Mouse (Mus musculus): ENCODE results near the gene Gpr107.

Gpr107 gene

DNA sequence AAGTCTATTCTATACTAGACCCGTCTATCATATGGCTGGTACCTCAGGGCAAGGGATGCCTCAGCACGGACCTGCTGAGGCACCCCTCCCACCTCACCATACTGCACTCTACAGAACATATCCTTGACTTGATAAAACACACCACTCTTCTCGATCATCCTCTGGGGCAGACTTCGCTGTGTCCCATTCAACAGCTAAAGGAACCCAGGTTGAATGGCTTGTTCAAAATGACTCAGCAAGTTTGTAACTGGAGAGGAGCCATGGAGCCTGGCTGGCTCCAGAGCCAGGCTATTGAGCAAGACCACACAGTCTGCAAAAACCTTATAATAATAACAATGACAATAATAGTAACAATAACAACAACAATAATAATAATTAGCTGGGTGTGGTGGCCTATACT, 24.2 kb upstream of the Gpr107 start:
- DNase-seq = no peak

DNA sequence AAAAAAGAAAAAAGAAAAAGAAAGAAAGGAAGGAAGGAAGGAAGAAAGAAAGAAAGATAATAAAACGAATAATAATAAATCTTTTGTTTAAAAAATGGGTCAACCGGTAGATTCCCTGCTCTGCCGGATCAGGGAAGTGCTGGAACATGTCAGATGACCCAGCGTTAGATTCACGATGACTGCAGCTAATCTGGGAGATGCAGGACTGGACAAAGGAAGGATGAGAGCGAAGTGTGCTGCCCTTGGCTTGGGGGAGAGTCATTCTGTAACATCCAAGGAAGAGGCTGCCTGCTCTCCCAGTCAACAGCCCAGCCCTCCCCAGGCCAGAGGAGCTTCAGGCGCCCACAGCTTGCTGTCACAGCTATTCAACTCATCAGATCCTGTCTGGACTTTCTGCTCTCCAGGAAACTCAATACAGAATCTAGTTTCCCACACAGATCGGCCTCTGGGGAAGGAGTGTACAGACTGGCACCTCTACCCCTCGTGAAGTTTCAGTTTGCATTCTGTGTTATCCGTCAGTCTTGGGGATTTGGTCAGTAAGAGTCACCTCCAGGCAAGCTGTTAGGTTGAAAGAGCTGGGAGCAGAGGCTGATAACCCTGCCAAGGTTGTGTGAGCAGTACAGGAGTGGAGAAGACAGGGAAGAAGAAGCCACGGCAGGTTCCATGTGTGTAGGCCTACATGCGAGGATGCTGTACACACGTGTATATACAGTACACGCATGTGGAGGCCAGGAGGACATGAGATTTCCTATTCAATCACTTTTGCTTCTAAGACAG, 22.2 kb upstream of the Gpr107 start:
- DNase-seq = peak; percentile 55

DNA sequence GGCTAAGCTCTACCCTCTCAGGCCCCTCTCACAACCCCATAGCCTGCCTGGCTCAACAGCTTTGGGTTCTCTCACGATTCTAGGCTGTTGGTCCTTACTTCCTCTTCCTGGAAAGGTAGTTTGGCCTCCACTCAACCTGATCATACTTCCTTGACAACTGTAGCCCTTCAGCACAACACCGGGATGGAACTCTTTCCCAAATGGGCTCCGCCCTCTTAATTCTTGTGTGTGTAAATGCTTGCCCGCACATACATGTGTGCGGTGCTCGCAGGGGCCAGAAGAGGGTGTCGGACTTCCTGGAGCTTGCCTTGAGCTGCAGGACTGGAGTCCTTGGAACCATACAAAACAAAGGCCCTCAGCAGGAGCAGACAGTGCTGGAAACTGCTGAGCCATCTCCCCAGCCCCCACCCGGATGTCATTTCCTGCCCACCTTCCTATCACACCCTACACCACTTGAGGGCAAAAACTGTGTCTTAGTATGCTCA, 21.3 kb upstream of the Gpr107 start:
- DNase-seq = peak; percentile 31

DNA sequence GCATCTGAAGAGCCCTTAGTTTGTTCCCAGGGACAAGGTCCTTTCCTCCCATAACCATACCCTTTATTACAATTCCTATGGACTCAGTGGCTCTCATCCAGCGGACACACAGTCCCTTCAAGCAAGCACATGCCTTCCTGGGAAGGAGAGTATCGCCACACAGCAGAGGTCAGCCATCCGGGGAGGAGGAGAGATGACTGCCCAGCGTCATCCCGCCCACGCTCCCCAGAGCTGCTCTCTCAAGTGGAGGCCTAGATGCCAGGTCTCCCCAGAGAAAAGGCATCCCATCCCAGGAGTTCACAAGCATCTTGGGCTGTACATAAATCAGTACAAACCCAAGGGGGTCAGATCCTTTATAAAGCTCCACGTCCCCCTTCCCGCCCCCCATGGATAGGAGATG, 19.4 kb upstream of the Gpr107 start:
- DNase-seq = no peak

DNA sequence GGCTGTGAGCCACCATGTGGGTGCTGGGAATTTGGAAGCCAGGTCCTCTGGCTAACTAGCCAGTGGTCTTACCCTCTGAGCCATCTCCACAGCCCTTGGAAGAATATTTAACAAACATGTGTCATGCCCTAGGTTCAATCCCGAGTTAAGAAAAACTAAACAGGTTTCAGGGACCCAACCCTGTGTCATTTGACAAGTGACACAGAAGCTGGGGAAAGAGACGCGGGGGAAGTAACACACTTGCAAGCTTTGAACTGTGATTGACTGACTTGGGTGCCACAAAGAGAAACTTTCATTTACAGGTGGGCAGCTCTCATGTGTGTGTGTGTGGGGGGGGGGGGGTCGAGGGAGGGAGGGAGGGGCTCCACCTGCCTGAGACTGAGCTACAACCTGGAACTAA, 18.1 kb upstream of the Gpr107 start:
- no peak for DNase-seq

DNA sequence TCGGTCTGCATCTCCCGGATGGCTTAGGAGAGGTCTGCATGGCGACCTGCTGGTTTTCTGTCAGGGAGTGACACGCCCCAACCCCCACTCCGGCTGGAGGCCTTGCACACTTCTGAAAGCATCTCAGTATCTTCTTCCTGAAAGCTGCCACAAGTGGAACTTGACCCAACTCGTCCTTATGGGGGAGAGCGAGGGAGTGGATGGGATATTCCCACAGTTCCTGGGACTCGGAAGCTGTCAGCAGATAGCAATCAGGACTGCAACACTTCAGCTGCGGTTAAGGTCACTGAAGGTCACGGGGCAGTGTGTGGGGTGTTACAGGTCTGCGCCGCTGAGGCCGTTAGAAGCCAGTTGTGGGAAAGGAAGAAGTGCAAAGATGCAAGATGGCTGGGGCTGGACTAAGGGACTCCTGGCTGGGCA, 16.6 kb upstream of the Gpr107 start:
- DNase-seq = no peak

DNA sequence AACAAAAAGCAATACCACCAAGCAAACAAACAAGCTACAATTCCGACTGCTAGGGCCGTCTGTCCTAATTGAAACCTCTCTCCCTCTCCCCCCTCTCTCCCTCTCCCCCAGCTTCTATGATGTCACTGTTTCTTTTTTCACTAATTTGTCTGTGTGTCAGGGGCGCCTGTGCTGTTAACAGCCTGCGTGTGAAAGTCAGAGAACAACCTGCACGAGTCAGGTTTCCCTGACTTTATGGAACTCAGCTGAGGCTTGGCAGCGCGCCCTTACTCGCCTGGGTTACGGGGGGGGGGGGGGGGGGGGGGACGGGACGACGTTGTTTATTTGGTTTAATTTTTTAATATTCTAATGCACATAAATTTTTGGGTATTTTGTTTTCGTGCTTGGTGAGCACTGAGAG, 15.8 kb upstream of the Gpr107 start:
- DNase-seq = no peak

DNA sequence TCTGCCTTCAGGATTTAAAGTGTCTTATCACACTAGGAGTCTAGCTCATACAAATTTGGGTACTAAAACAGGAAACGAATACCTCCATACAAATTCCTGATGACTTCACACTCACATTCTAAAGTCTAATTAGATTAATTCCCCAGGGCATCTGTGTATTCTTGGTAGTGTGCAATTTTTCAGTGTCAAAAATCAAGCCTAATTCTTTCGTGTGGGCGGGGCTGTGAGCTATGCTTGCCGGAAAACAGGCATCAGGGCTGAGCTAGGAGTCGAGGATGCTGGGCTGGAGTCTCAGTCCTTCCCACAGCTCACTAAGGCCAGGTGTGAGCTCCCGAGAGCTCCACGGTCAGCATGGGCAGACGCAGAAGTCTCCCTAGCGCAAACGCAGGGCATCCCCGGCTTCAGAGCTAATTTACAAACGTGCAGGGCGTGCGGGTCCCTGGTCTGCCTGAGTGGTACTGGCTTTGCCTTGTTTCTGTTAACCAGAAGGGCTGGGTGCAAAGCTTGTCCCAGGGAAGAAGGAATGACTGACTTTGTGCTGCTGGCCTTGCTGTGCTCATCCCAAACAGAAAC, 15.0 kb upstream of the Gpr107 start:
- DNase-seq = no peak

DNA sequence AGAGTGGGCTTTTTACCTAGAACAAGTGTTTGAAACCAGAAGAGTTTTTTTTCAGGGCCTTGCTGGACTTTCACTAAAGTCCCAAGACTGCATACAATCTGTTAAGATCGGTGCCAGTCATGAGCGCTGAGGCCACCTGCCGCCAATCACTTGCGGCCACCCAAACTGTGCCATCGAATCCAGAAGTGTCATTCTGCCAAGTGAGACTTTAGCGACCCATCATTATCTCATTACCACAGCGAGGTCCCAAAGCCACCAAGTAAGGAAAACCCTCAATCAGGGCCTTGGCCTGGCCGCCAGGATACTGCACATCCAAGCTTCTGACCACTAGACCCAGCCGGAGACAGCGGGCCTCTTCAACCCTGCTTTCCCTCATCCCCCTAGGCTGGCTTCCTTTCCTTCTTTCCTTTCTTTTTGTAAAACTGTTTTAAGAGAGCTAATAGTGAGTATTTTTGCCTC, 12.9 kb upstream of the Gpr107 start:
- no peak for DNase-seq

DNA sequence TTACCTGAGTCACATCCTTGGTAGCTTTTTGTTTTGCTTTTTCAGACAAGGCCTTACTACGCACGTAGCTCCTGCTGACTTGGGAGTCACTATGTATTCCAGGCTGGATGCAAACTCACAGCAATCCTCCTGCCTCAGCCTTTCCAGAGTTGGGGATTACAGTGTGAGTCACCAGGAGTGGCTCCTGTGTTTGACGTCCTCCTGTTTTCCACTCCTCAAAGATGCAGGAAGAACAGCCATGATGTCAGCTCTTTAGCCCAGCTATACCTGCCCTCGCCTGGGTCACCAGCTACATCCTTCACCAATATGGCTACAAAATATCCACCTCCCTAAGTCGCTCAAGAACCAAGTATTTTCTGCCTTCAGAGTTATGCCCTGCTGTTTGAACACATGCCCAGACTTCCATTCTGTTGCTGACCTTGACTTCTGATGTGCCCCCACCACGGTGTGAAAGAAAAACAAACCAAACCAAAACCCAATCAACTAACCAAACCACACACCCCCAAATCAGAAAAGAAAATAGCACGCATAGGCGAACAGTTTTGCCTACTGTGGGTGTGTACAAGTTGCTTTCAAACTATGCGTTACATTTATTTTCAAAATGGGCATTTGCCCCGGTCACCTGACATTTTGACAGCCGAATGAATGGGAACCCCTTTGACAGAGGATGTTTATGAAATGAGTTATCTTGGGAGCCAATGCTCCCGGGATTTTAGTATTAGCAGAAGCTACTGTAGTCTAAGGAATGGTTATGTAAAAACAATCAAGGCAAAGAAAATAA, 11.9 kb upstream of the Gpr107 start:
- no peak for DNase-seq

DNA sequence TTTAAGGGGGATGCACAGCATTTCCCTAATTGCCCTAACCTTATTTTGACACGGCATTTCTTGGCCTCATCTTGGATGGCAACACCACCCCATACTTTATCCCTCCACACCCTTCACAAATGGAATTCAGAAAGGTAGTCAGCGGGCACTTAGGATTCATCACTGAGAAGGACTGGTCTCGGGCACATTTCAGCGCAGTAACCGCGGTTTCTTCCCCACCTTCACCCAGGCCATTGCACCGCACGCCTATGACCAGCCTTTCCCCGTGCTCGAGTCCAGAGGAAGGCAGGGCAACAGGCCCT, 11.4 kb upstream of the Gpr107 start:
- no peak for DNase-seq

DNA sequence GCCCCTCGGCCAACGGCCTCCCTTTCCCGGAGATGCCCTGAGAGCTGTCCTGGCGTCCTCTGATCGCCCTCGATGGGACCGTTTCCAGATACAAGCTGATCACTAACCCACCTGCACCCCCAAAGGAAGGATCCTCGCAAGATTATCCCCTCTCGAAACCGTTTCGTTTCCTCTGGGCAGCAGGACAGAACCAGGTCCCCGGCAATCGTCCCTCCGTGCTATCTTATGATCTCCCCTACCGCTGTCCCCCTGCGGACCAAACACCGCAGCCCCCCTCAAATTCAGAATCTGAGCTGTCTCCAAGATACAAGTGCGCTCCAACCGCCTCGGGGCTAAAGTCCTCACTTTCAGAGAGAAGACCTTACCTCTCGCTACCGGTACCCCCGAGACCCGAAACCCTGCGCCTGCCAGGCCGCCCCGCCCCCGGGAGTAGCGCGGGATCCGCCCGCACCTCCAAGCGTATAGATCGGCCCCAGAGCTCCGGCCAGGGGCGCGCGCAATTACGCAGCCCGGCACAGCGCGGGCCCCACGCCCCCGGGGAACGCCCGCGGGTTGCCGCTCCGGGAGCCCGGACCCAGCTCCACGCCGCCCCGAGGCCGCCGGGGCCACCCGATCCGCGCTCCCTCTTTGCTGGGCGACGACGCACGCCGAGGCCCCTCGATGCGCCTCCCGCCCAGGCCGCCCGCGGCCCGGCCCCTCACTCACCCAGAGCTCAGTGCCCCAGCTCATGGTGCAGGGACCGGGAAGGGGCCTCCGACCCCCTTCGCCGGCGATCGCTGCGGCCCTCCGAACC, 10.8 kb upstream of the Gpr107 start:
- DNase-seq = peak; percentile 59

DNA sequence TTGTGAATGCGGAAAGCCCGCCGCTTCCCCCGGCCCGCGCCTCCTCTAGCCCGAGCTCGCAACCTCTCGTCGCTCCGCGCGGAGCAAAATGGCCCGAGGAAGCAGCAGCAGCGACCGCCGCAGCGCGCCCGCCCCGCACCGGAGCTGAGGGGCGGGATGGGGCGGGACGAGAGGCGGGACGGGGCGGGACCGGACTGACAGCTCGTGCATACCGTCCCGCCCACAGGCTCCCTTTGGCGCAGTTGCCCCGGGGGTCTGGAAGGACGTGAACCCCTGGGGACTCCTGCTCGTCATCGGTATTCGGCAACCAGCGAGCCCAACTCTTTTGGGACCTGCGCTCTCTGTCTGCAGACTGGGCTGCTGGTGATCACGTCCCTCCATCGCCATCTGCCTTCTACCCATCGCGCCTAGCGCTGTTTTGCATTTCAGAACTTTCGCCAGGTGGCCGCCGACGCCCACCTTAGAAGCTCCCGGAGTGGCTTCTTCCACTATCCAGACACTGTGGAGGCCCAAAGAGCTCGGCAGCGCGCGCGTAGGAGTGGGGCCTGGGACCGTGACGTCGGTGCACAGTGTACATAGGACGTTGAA, 10.2 kb upstream of the Gpr107 start, which contains the start of gene Fnbp1:
Fnbp1 (minus strand) TSS at position 142 of the 588 bp plus-strand sequence.
- DNase-seq = peak; percentile 90

DNA sequence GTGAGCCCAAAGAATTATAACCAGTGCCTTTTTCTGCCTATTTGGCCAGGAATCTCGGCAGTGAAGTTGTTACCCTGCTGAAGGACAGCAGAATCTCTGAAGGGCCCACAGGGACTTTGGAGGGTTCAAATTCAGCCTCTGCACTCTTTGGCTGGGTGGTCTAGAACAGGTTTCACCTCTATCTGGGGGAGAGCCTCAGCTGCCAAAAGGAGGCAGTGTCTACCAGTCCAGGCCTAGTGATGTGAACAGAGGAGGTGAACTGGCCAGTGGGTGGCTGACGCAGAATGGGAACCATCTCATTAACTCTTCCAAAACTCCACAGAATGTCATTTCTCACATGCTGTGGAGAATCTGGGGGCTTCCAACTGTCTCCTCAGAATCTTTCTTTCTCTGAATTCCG, 9.6 kb upstream of the Gpr107 start:
- DNase-seq = no peak

DNA sequence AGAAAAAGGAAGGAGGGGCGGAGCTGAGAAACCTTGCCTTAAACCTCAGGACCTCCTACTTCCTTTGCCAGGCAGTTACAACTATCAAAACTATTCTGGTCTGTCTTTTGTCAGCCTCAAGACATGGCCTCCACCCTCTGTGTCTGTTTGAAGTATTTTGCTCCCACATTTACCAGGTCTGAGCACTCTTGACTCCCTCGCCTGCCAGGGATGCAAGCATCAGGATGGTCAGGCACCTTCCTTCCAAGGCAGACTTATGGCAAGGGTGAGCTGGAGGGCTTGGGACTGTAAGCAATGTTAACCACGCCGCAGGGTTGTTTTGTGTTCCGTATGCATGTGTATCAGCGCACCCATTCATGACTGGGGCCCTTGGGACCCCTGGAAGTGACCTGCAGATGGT, 8.8 kb upstream of the Gpr107 start:
- no peak for DNase-seq

DNA sequence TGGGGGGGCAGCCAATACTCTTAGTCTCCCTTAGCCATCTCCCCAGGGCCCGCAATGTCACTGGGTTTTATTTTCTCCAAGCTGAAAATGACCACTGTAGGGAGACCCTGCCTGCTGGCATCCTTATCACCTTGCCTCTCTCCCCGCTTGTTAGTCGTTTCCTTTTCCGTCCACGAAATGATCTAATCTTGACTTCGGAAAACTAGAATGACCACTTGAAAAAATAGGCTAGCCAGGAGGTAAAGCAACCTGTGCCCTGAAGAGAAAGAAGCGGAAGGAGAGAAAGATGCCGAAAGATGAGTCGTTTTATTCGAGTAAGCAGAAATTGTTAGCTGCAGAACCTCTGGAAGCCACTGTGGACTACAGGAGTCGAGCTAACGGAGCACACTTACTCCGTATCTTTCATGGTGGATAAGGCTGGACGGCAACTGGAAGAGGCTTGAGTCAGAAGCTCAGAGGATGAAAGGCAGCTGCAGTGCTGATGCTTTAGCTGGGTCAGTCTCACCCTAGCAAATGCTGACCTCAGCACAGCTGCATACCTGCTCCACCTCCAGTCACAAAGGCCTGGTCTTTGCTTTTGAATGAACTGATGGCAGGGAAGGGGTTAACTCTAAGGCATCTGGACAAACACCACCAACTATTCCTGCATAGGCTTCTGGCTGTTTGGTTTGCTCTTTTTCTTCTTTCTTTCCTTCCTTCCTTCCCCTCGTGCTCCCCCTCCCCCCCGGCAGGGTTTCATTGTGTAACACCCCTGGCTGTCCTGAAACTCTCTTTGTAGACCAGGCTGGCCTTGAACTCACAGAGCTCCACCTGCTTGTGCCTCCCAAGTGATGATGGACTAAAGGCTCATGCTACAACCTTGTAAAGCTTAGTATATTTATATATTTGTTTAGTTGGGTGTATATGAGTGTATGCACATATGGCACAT, 8.1 kb upstream of the Gpr107 start:
- DNase-seq = no peak

DNA sequence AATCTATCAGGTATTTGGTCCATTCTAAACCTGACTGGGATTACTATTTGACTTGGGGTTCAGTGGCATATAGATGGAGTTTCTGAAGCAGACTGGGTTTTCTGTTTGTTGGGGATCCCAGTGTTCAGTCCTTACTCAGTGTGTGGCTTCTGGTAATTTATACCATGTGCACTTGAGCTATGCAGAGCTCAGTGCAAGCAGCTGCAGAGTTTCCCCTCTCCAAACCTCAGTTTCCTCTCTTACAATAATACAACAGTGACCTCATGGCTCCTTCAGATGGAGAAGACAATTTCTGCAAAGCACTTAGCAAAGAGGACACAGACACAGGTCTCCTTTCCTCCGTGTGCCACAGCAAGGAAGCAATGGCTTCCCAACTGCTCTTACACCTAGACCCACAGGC, 7.2 kb upstream of the Gpr107 start:
- no peak for DNase-seq

DNA sequence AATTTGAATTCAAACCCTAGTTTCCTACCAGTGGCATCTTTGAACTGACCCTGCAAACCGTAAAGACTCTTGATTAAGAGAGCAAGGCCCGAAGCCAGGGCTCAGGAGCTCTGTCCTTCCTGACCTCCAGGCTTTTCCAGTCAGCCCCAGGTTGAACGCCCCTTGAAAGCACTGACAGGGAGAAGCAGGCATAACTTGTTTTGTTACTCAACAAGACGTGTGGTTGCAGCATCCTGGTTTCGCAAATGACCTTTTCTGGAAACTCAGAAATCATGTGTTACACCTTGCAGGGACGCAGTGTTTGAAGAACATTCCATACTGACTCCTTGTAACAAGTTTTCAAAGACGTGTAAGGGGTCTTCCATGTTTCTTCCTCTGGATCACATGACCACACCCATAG, 5.1 kb upstream of the Gpr107 start:
- DNase-seq = no peak

DNA sequence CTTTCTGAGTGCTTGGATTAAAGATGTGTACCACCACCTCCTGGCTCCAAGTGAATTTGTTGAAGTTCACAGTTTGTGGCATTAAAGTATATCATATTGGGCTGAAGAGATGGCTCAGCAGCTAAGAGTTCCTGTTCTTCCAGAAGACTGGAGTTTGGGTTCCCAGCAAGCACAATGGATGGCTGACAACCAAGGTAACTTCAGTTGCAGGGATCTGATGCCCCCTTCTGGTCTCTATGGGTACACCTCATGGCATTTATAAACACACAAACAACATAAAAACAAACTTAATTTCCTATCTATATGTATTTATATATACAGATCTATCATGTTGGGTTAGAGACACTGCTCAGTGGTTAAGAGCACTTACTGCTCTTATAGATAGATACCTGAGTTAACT, 1.4 kb upstream of the Gpr107 start:
- no peak for DNase-seq

DNA sequence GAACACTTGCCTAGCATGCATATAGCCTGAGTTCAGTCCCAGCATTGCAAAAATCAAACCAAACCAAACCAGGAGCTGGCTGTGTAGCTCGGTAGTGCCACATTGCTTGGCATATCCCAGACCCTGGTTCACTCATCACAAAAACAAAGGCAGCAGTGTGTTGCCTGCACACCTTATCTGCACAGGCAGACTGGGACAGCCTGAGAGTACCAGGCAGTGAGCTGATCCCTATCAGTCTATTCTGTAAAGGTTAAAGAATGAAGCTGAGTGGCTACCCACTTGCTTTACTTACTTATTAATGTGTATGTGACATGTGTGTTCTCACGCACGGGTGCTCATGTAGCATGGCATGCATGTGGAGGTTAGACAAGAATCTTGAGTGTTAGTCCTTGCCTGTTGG, 4.7 kb downstream of the Gpr107 start:
- no peak for DNase-seq

DNA sequence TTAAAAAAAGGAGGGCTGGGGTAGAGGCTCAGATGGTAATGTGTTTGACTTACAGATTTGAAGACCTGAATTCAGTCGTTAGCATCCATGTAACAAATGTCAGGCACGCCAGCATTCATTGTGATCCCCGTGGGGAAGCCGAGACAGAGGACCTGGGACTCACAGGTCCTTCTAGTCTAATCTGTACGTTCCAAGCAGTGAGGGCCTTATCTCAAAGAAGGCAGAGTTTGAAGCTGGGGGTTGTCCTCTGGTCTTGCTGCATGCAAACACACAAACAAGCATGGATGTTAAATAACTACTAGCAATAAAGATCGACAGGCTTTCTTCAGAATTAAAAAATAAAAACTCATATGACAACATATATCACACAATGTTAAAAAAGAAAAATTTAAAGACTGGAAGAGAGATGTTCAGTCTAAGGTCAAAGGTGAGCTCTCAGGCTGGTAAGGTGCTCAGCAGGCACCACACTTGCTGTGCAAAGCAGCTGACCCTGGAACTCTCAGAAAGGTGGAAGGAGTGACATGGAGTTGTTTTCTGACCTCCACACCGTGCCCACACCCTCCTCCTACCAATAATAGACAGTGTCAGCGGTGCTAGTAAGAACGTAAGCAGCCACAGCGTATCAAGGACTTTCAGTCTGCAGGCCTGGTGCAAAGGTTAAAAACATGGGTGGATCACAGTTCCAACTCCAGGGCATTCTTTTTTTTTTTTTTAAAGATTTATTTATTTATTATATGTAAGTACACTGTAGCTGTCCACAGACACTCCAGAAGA, 8.2 kb downstream of the Gpr107 start:
- DNase-seq = no peak
